Mouse (Mus musculus): ENCODE data around the gene Rragc. TPM values are rescaled to one million over a fixed set of nuclear protein-coding genes. Genes with fewer than 3 reads are reported as not detected.

The Rragc gene
- 373 TPM for polyA plus RNA-seq (2014; fragmentation: Illumina TruSeq; extraction: RNeasy Lipid Tissue Mini Kit (QIAGEN cat#74804); ENCODE audit: low read depth, low replicate concordance)

GRCm38 (mm10) chr4:123916748-123917547 lies at the start of gene Rragc:
Gene Rragc (plus strand): TSS chr4:123917446.

GRCm38 (mm10) chr4:123904333-123905125 lies 12.7 kb upstream of the Rragc start, which contains the start of gene Mycbp:
Gene Mycbp (plus strand): TSS chr4:123904832.

DNA sequence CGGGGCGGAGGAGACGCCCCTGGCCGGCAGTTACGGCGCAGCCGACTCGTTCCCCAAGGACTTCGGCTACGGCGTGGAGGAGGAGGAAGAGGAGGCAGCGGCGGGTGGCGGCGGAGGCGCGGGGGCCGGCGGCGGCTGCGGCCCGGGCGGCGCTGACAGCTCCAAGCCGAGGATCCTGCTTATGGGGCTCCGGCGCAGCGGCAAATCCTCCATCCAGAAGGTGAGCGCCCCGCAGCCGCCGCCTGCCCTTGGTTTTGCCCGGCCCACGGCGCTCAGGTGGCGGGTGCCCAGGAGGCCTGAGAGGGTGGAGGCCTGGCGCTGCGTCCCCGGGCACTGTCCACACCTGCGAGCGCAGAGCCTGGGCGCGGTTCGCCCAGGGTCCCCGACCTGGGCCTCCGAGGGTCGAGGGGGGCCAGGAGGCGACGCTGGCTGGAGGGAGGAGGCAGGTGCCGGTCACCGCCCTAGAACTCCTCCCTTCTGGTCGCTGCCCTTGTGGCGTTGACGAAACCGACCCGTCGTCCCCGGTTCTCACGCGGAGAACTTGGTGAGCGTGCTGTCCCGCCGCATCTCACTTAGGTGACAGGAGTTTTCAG lies 398 bp downstream of the Rragc start, which contains the start of gene 4930535I16Rik:
TSS of gene 4930535I16Rik (minus strand) at position 475 of the 593 bp plus-strand sequence.

Other genes starting within 250 kb of the Rragc start
- gene Macf1, start 233.1 kb upstream of the Rragc start, polyA plus RNA-seq (2014; fragmentation: Illumina TruSeq; extraction: RNeasy Lipid Tissue Mini Kit (QIAGEN cat#74804); ENCODE audit: low read depth, low replicate concordance) = 216 TPM
- 28.6 TPM for gene Ndufs5, start 199.2 kb upstream of the Rragc start, polyA plus RNA-seq (2014; fragmentation: Illumina TruSeq; extraction: RNeasy Lipid Tissue Mini Kit (QIAGEN cat#74804); ENCODE audit: low read depth, low replicate concordance)
- 183 TPM for gene Akirin1, start 167.1 kb upstream of the Rragc start, polyA plus RNA-seq (2014; fragmentation: Illumina TruSeq; extraction: RNeasy Lipid Tissue Mini Kit (QIAGEN cat#74804); ENCODE audit: low read depth, low replicate concordance)
- gene Rhbdl2, start 129.6 kb upstream of the Rragc start, polyA plus RNA-seq (2014; fragmentation: Illumina TruSeq; extraction: RNeasy Lipid Tissue Mini Kit (QIAGEN cat#74804); ENCODE audit: low read depth, low replicate concordance) = 1.9 TPM
- not detected for gene 4933427I04Rik, start 57.8 kb upstream of the Rragc start, polyA plus RNA-seq (2014; fragmentation: Illumina TruSeq; extraction: RNeasy Lipid Tissue Mini Kit (QIAGEN cat#74804); ENCODE audit: low read depth, low replicate concordance)
- gene Mycbp, start 12.6 kb upstream of the Rragc start, polyA plus RNA-seq (2014; fragmentation: Illumina TruSeq; extraction: RNeasy Lipid Tissue Mini Kit (QIAGEN cat#74804); ENCODE audit: low read depth, low replicate concordance) = 159 TPM
- not detected for gene 4930535I16Rik, start 576 bp downstream of the Rragc start, polyA plus RNA-seq (2014; fragmentation: Illumina TruSeq; extraction: RNeasy Lipid Tissue Mini Kit (QIAGEN cat#74804); ENCODE audit: low read depth, low replicate concordance)

All from adrenal gland, adult 10 weeks (tissue).